Mouse (Mus musculus) lung, embryonic 14.5 days (tissue): ENCODE data around the gene Kif2c. TPM values are rescaled to one million over a fixed set of nuclear protein-coding genes. Genes with fewer than 3 reads are reported as not detected.
"Not testable (repeated sequence)": the region's sequence is repeated elsewhere in the genome, so short reads cannot be mapped to it uniquely, and the experiment has no call there.

Experiments used
- ATAC-seq: fragments of 200-750 bp; cut with Nextera tagmentation; 2 replicates; pipeline ENCODE4 v1.8.0; 2017; ENCODE audit warnings: mild to moderate bottlenecking, moderate TSS enrichment, moderate library complexity; ENCODE audit not compliant: insufficient read depth
- DNase-seq: peaks from one replicate; pipeline ENCODE4 v3.0.0-alpha.2; 2015
- H3K27ac ChIP-seq: fragments of 300-500 bp; sonication (generic); 2 replicates; pipeline ENCODE4 v1.5.1; 2014; ENCODE audit warnings: low read depth, mild to moderate bottlenecking, moderate library complexity
- H3K27me3 ChIP-seq: fragments of 300-500 bp; sonication (generic); 2 replicates; pipeline ENCODE4 v1.6.1; 2014; ENCODE audit warnings: low read length, control low read depth; ENCODE audit not compliant: insufficient read depth
- H3K36me3 ChIP-seq: fragments of 300-500 bp; sonication (generic); 2 replicates; pipeline ENCODE4 v1.6.1; 2014; ENCODE audit warnings: control low read depth; ENCODE audit not compliant: insufficient read depth
- H3K4me1 ChIP-seq: fragments of 300-500 bp; sonication (generic); 2 replicates; pipeline ENCODE4 v1.6.1; 2014; ENCODE audit warnings: antibody characterized with exemption, control low read depth; ENCODE audit not compliant: insufficient read depth
- H3K4me2 ChIP-seq: fragments of 300-500 bp; sonication (generic); 2 replicates; pipeline ENCODE4 v1.6.1; 2014; ENCODE audit warnings: mild to moderate bottlenecking
- H3K4me3 ChIP-seq: fragments of 300-500 bp; sonication (generic); 2 replicates; pipeline ENCODE4 v1.5.1; 2014; ENCODE audit warnings: low read depth, low read length
- H3K9ac ChIP-seq: fragments of 300-500 bp; sonication (generic); 2 replicates; pipeline ENCODE4 v1.6.1; 2014
- H3K9me3 ChIP-seq: fragments of 300-500 bp; sonication (generic); 2 replicates; pipeline ENCODE4 v1.6.1; 2016; ENCODE audit warnings: low read depth, low read length, control low read depth
- CTCF ChIP-seq: IDR thresholded peaks from 2 replicates; pipeline ENCODE4 v1.5.1; 2016; ENCODE audit warnings: antibody characterized with exemption, low read depth
- WGBS: fragments of 180-500 bp; shearing (Covaris S2); extraction: QIAGEN DNeasy Blood & Tissue Kit; methylation state at CpG from one replicate; pipeline ENCODE4 v1.1.7; 2014; 5-methylcytosine and 5-hydroxymethylcytosine counted together
- polyA plus RNA-seq: library from polyadenylated mRNA; unstranded; fragments of >200 nt; fragmentation: Nextera tagmentation; extraction: Ambion mirVana; gene quantifications from 2 replicates; pipeline ENCODE4 v1.2.1, GENCODE M21; 2014

Kif2c gene
- polyA plus RNA-seq, 1 experiment from 2014 or later = 85.9 TPM

- 55% methylated on average over 3 of the region's 3 CpGs for WGBS
- no peak for TF ChIP-seq CTCF
- Histone ChIP-seq H3K27me3 (no peaks in the 10 kb centered on the region), H3K9ac (peak overlapping the region; percentile 53), H3K36me3 (no peaks in the 10 kb centered on the region), H3K4me1 (no peaks in the 10 kb centered on the region), H3K27ac (peak overlapping the region; percentile 86), H3K4me2 (peak overlapping the region; percentile 68), H3K4me3 (peak overlapping the region; percentile 36), H3K9me3 (no peaks in the 10 kb centered on the region)
- DNase-seq (no peak), ATAC-seq (no peak)
Observed at GRCm38 (mm10) chr4:117188969-117189368, 6.5 kb upstream of the Kif2c start.

- H3K4me2 ChIP-seq = peak overlapping the region; percentile 84
- ATAC-seq = peak; percentile 35; the same call in 1 of the 2 replicates
- peak overlapping the region; percentile 51 for H3K9ac ChIP-seq
- H3K27me3 ChIP-seq, H3K4me1 ChIP-seq, H3K9me3 ChIP-seq, DNase-seq, H3K27ac ChIP-seq: not testable (repeated sequence)
- H3K4me3 ChIP-seq = peak overlapping the region; percentile 74
- peaks cover 26% of the 10 kb centered on the region for H3K36me3 ChIP-seq
- 9% methylated on average over 9 of the region's 9 CpGs for WGBS
Observed at GRCm38 (mm10) chr4:117182759-117183096, 289 bp upstream of the Kif2c start.

DNA sequence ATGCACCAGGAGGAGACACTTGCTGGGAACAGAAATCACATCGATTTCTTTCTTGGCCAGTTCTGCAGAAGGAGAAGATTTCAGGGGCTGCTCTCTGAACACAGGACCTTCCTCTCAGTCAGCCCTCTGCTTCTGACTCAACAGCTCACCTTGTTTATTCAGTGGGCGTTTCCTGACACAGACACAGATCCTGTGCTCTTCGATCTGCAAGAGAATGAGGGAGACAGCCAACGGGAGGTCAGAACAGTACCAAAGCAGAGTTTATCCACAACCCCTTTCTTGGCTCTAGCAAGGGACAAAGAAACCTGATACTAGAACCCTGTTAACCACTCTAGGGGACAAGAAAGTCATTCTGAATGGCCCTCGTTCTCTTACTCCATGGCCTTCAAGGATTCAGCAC, 12.5 kb downstream of the Kif2c start:
- Histone ChIP-seq H3K36me3 (peaks cover 99% of the 10 kb centered on the region), H3K27ac (no peak overlapping the region), H3K9ac (no peak overlapping the region), H3K4me1 (no peaks in the 10 kb centered on the region), H3K27me3 (no peaks in the 10 kb centered on the region), H3K4me2 (no peak overlapping the region), H3K9me3 (no peaks in the 10 kb centered on the region), H3K4me3 (no peak overlapping the region)
- no peak for ATAC-seq
- no peak for DNase-seq
- 82% methylated on average over 5 of the region's 5 CpGs for WGBS
- no peak for TF ChIP-seq CTCF

DNA sequence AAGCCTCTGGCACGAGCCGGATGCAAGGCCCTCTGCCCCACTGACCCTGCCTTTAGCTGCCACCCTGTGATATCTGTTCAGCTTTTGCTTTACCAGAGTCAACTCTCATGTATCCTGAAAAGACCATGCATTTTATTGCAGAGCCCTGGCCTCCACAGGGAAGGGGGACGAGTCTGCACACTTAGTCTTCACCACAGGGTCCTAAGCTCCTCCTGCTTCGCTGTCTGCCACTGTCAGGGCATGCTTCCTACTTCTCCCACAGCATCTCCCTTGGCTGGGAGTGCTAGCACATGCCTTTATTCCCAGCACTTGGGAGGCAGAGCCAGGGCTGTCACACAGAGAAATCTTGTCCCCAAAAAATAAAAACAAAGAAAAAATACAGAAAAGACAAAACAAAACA, 21.3 kb downstream of the Kif2c start:
- ATAC-seq = no peak
- 63% methylated on average over 4 of the region's 4 CpGs for WGBS
- H3K9ac ChIP-seq = no peak overlapping the region

GRCm38 (mm10) chr4:117159666-117160065, 22.8 kb downstream of the Kif2c start:
- Histone ChIP-seq H3K4me2 (no peak overlapping the region), H3K9ac (no peak overlapping the region), H3K27ac (no peak overlapping the region), H3K27me3 (no peaks in the 10 kb centered on the region), H3K9me3 (no peaks in the 10 kb centered on the region), H3K36me3 (peaks cover 60% of the 10 kb centered on the region), H3K4me3 (no peak overlapping the region), H3K4me1 (no peaks in the 10 kb centered on the region)
- DNase-seq (no peak), ATAC-seq (no peak)
- TF ChIP-seq CTCF = no peak
- 75% methylated on average over 10 of the region's 10 CpGs for WGBS

More for the DNA sequence above, 21.3 kb downstream of the Kif2c start:
- H3K36me3 ChIP-seq = peaks cover 68% of the 10 kb centered on the region
- no peak overlapping the region for H3K4me3 ChIP-seq
- no peaks in the 10 kb centered on the region for H3K9me3 ChIP-seq
- H3K27me3 ChIP-seq = no peaks in the 10 kb centered on the region
- TF ChIP-seq CTCF = no peak
- DNase-seq = no peak
- no peak overlapping the region for H3K27ac ChIP-seq
- H3K4me1 ChIP-seq = no peaks in the 10 kb centered on the region
- H3K4me2 ChIP-seq = no peak overlapping the region

DNA sequence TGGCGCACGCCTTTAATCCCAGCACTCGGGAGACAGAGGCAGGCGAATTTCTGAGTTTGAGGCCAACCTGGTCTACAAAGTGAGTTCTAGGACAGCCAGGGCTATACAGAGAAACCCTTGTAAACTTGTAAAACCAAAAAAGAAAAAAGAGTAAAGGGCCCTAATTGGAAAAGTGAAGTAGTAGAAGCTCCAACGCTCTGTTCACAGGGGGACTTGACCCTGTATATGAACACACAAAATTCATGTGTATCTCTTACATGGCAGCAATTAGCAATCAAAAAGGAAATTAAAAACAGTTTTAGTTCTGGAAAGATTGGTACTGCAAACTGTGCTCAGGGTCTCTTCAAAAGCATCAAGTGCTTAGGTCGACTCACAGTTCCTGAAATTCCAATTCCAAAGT, 26.1 kb downstream of the Kif2c start:
- peaks cover 61% of the 10 kb centered on the region for H3K36me3 ChIP-seq
- 32% methylated on average over 6 of the region's 6 CpGs for WGBS
- H3K9ac ChIP-seq = peak overlapping the region; percentile 99; the same call in 1 of the 2 replicates
- no peak for ATAC-seq
- H3K4me1 ChIP-seq = no peaks in the 10 kb centered on the region
- no peaks in the 10 kb centered on the region for H3K9me3 ChIP-seq
- no peak for DNase-seq
- no peak for TF ChIP-seq CTCF
- peak overlapping the region; percentile 97 for H3K27ac ChIP-seq
- no peaks in the 10 kb centered on the region for H3K27me3 ChIP-seq
- H3K4me3 ChIP-seq = peak overlapping the region; percentile 98
- peak overlapping the region; percentile 71 for H3K4me2 ChIP-seq

- no peaks in the 10 kb centered on the region for H3K27me3 ChIP-seq
- DNase-seq (peak; percentile 98), ATAC-seq (peak; percentile 92)
- H3K9me3 ChIP-seq = no peaks in the 10 kb centered on the region
- WGBS = under 1% methylated on average over 52 of the region's 52 CpGs
- peak within 1 kb of the TSS; percentile 71 for H3K4me2 ChIP-seq
- peaks cover 61% of the 10 kb centered on the region for H3K36me3 ChIP-seq
- peak within 1 kb of the TSS; percentile 99 for H3K9ac ChIP-seq
- no peak for TF ChIP-seq CTCF
- H3K4me1 ChIP-seq = no peaks in the 10 kb centered on the region
- peak within 1 kb of the TSS; percentile 97 for H3K27ac ChIP-seq
- H3K4me3 ChIP-seq = peak within 1 kb of the TSS; percentile 98
Observed at GRCm38 (mm10) chr4:117155792-117156355, 26.6 kb downstream of the Kif2c start, which contains the start of gene Rps8. Rps8 (minus strand) TSS chr4:117156243.
